ENCODE assay signal across 12 mouse cellular contexts in the genomic region with DNA sequence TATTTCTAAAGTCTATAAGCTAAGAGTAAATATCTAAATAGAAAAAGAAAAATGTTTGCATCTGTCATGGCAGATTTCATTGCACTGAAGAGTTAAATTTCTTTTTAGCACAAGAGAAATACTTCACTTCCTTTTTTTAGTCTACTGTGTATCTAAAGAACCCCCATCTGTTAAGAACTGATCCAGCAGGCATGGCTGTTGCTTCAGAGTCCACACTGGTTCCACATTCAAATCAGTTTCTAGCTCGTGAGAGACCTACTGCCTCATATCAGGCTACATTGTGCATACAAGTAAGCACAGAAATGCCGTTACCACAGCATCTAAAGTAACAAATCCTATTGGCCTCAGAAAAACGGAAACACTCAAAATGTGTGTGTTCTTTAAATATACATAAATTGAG. TPM values are rescaled to one million over a fixed set of nuclear protein-coding genes. Genes with fewer than 3 reads are reported as not detected.
DNase-seq lines count a peak whose midpoint lies in the region; ATAC-seq and TF ChIP-seq lines count a peak whose summit lies in the region.
"Had no signal": no experiment of that assay in that cellular context is flagged by ENCODE, and none has a peak within 500 bp of the region (broad histone marks: within the 10 kb centered on the region; RNA-seq: fewer than 3 reads in every experiment).

No protein-coding gene starts in this region.

- no peaks in the 10 kb centered on the region for H3K9me3 ChIP-seq in heart, embryonic 12.5 days (replicated peaks)
- no peaks in the 10 kb centered on the region for H3K9me3 ChIP-seq in limb, embryonic 12.5 days

- H3K9ac ChIP-seq in heart, embryonic 12.5 days, result no peak overlapping the region
- no peak overlapping the region for H3K9ac ChIP-seq in limb, embryonic 12.5 days (replicated peaks)

- no peak for DNase-seq in heart, postnatal 25 days (ENCODE audit: low spot score)
- peak; percentile 36 for DNase-seq in 416B (ENCODE audit: low read depth)
- no peak for DNase-seq in urinary bladder, postnatal 25 days (ENCODE audit: low spot score)
- no peak for DNase-seq in lung, postnatal 36 days
- no peak for DNase-seq in ovary, adult 18-20 months (ENCODE audit: low spot score)
- DNase-seq: adrenal gland, adult 2 months; lung, adult 2 months had no signal

- no peak for ATAC-seq in heart, embryonic 12.5 days (ENCODE audit: insufficient number of reproducible peaks, low FRiP score)
- no peak for ATAC-seq in limb, embryonic 12.5 days (ENCODE audit: insufficient number of reproducible peaks, insufficient read depth, low FRiP score, low TSS enrichment, low read depth)
- ATAC-seq: intestine, postnatal 0 days had no signal

- 0 out of 2 replicates have a peak overlapping the region, but pooled peaks have one; percentile 20 for H3K4me3 ChIP-seq in heart, embryonic 12.5 days
- H3K4me3 ChIP-seq in embryonic fibroblast, embryonic 13.5 days (ENCODE audit: insufficient read depth, low read length), result peak overlapping the region; percentile 41; the same call in 1 of the 2 replicates
- peak overlapping the region; percentile 90; the same call in 1 of the 2 replicates for H3K4me3 ChIP-seq in limb, embryonic 12.5 days (replicated peaks)

- no peak for TF ChIP-seq POLR2A in embryonic fibroblast, embryonic 13.5 days (IDR thresholded peaks at IDR 0.05; ENCODE audit: low read depth, low read length)

- H3K27ac ChIP-seq in heart, embryonic 12.5 days (ENCODE audit: poor library complexity, severe bottlenecking), result no peak overlapping the region
- no peak overlapping the region for H3K27ac ChIP-seq in embryonic fibroblast, embryonic 13.5 days (ENCODE audit: insufficient read depth, low read length)
- no peak overlapping the region for H3K27ac ChIP-seq in limb, embryonic 12.5 days

- peaks cover 21% of the 10 kb centered on the region for H3K4me1 ChIP-seq in heart, embryonic 12.5 days (replicated peaks)
- H3K4me1 ChIP-seq in embryonic fibroblast, embryonic 13.5 days (ENCODE audit: control insufficient read depth, insufficient read depth, low read length), result peaks cover 2% of the 10 kb centered on the region; the same call in 1 of the 2 replicates
- H3K4me1 ChIP-seq in limb, embryonic 12.5 days (replicated peaks), result peaks cover 5% of the 10 kb centered on the region

- peak overlapping the region; percentile 49; the same call in 1 of the 2 replicates for H3K4me2 ChIP-seq in heart, embryonic 12.5 days
- H3K4me2 ChIP-seq in limb, embryonic 12.5 days, result peak overlapping the region; percentile 90

- intact Hi-C loops in heart, postnatal 25 days (cut with DNase I), result no loop called here

- H3K36me3 ChIP-seq in heart, embryonic 12.5 days, result no peaks in the 10 kb centered on the region
- H3K36me3 ChIP-seq in limb, embryonic 12.5 days, result no peaks in the 10 kb centered on the region

- whole genome bisulfite sequencing in heart, embryonic 12.5 days, result 38% methylated on average over 3 of the region's 3 CpGs
- 55% methylated on average over 3 of the region's 3 CpGs for WGBS in limb, embryonic 12.5 days

- TF ChIP-seq CTCF in embryonic fibroblast, embryonic 13.5 days (IDR thresholded peaks at IDR 0.05; ENCODE audit: borderline replicate concordance, insufficient read depth, low read length), result no peak

- H3K27me3 ChIP-seq in heart, embryonic 12.5 days (replicated peaks), result no peaks in the 10 kb centered on the region
- no peaks in the 10 kb centered on the region for H3K27me3 ChIP-seq in limb, embryonic 12.5 days
- H3K27me3 ChIP-seq: CH12.LX had no signal

RNA-seq across cellular contexts. Expression of a gene that starts 2.5 kb away (rescaled TPM):
- polyA plus RNA-seq in heart, embryonic 12.5 days (2016; fragmentation: Nextera tagmentation; extraction: Ambion mirVana), result 10.8 and 12.9 TPM in 2 replicates
- 10 to 100 TPM; 13.6 to 14.8 TPM for total RNA-seq in heart, postnatal 25 days (2021)
- polyA plus RNA-seq in embryonic fibroblast, embryonic 13.5 days (2011; ENCODE audit: insufficient read length, low read depth, missing spikeins), result 29.7 and 35.3 TPM in 2 replicates
- polyA plus RNA-seq in limb, embryonic 12.5 days (2016; fragmentation: Nextera tagmentation; extraction: Ambion mirVana), result 21.0 and 22.5 TPM in 2 replicates

Comparison
In these comparisons a context has a peak if more than half of its experiments do, and no peak if none do; other contexts are left out.
1. H3K4me3 ChIP-seq: peak in every context shown above with its lines; median percentile 90 in limb, embryonic 12.5 days; 41 in embryonic fibroblast, embryonic 13.5 days; 20 in heart, embryonic 12.5 days.